Mouse (Mus musculus): ENCODE measurements around the gene Laptm5.

- TF ChIP-seq CTCF (IDR thresholded peaks at IDR 0.05; ENCODE audit: low read depth): no peak
- no peak for TF ChIP-seq EP300 (IDR thresholded peaks at IDR 0.05; ENCODE audit: low read depth)
These were observed 6.9 kb downstream of the Laptm5 start for GRCm38 (mm10) chr4:130919750-130920356.

Data from heart, postnatal 0 days (tissue).